Mouse (Mus musculus): ENCODE results near the gene Clcn7. TPM values are rescaled to one million over a fixed set of nuclear protein-coding genes. Genes with fewer than 3 reads are reported as not detected.

Clcn7 gene
- polyA plus RNA-seq, 1 experiment from 2014 or later = 9.1 TPM

DNA sequence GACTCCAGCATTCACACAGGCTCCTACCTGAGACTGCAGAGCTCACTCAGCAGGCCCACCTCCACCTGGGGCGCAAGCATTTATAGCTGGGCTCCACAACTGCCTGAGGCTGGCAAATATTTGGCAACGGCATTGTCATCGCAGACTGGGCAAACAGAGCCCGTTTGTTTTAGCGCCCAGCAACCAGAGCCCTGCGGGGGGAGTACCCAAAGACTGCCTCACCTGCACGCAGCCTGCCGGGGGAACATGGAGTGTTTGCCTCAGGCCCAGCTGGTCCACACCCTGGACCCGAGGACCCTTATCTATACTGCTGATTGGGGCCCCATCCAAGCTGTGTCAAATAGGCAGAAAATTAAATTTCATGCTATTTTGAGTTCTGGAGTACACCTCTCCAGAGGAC lies 42.2 kb downstream of the Clcn7 start, which contains the start of gene Gm38655:
Gene Gm38655 (minus strand): TSS at position 61 of the 400 bp plus-strand sequence.
- DNase-seq (no peak), ATAC-seq (ENCODE audit: low read depth) (no peak)
- 51% methylated on average over 9 of the region's 9 CpGs for WGBS (ENCODE audit: insufficient replicate concordance)
- Histone ChIP-seq H3K4me3 (replicated peaks) (no peak within 1 kb of the TSS), H3K27ac (no peak within 1 kb of the TSS), H3K4me1 (replicated peaks) (peaks cover 12% of the 10 kb centered on the region), H3K4me2 (peak within 1 kb of the TSS; percentile 23), H3K27me3 (peaks cover 44% of the 10 kb centered on the region), H3K9me3 (replicated peaks) (no peaks in the 10 kb centered on the region), H3K36me3 (no peaks in the 10 kb centered on the region), H3K9ac (0 out of 2 replicates have a peak within 1 kb of the TSS, but pooled peaks have one; percentile 3)

GRCm38 (mm10) chr17:25183232-25183631 lies 50.0 kb downstream of the Clcn7 start:
- no peak overlapping the region for H3K27ac ChIP-seq
- peak overlapping the region; percentile 87 for H3K9ac ChIP-seq
- no peak for DNase-seq
- 0 out of 2 replicates have a peak, but pooled peaks cover 23% of the 10 kb centered on the region for H3K27me3 ChIP-seq
- H3K4me2 ChIP-seq = peak overlapping the region; percentile 95
- ATAC-seq (ENCODE audit: low read depth) = no peak
- H3K9me3 ChIP-seq (replicated peaks) = no peaks in the 10 kb centered on the region
- peak overlapping the region; percentile 85 for H3K4me3 ChIP-seq (replicated peaks)
- H3K4me1 ChIP-seq (replicated peaks) = peaks cover 46% of the 10 kb centered on the region
- H3K36me3 ChIP-seq = 0 out of 2 replicates have a peak, but pooled peaks cover 3% of the 10 kb centered on the region

DNA sequence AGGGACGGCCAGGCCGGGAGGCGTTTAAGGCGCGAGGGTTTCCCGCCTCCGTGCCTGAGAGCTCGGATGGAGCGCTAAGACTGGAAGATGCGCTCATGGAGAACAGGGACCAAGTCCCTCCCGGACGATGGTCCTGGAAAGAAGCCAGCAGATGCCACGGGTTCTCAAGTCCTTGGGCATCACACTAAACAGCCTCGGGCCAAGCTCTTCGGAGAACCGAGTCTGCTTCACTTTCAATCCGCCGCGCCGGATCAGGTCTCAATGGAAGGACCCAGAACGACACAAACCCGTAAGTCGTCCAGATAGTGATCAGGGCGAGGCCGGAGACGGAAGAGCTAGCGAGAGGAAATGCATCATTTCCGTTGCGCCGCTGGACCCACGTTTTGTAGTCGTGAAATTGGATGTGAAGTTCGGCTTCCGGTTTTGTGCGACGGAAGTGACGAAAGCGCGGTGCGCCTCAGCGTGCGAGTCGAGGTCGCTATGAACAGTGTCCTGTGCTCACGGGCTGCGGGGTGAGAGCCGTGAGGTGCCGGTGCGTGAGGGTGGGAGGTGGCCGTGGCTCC lies 51.0 kb downstream of the Clcn7 start, which contains the start of gene BC003965:
Gene BC003965 (plus strand): TSS at position 426 of the 563 bp plus-strand sequence.
- Histone ChIP-seq H3K9ac (peak within 1 kb of the TSS; percentile 87), H3K4me3 (replicated peaks) (peak within 1 kb of the TSS; percentile 85), H3K27ac (peak within 1 kb of the TSS; percentile 90), H3K9me3 (replicated peaks) (no peaks in the 10 kb centered on the region), H3K36me3 (0 out of 2 replicates have a peak, but pooled peaks cover 3% of the 10 kb centered on the region), H3K4me2 (peak within 1 kb of the TSS; percentile 95), H3K27me3 (0 out of 2 replicates have a peak, but pooled peaks cover 21% of the 10 kb centered on the region), H3K4me1 (replicated peaks) (peaks cover 53% of the 10 kb centered on the region)
- peak; percentile 83 for ATAC-seq (ENCODE audit: low read depth)
- under 1% methylated on average over 50 of the region's 50 CpGs for WGBS (ENCODE audit: insufficient replicate concordance)
- DNase-seq = peak; percentile 92

GRCm38 (mm10) chr17:25184961-25185360 lies 51.8 kb downstream of the Clcn7 start:
- peak; percentile 20 for DNase-seq
- Histone ChIP-seq H3K4me1 (replicated peaks) (peaks cover 61% of the 10 kb centered on the region), H3K4me2 (peak overlapping the region; percentile 95), H3K27ac (peak overlapping the region; percentile 90), H3K4me3 (replicated peaks) (peak overlapping the region; percentile 85), H3K9me3 (replicated peaks) (no peaks in the 10 kb centered on the region), H3K27me3 (0 out of 2 replicates have a peak, but pooled peaks cover 16% of the 10 kb centered on the region), H3K36me3 (peaks cover 3% of the 10 kb centered on the region; the same call in 1 of the 2 replicates), H3K9ac (peak overlapping the region; percentile 87)
- ATAC-seq (ENCODE audit: low read depth) = peak; percentile 25; the same call in 1 of the 2 replicates
- 4% methylated on average over 17 of the region's 17 CpGs for WGBS (ENCODE audit: insufficient replicate concordance)

DNA sequence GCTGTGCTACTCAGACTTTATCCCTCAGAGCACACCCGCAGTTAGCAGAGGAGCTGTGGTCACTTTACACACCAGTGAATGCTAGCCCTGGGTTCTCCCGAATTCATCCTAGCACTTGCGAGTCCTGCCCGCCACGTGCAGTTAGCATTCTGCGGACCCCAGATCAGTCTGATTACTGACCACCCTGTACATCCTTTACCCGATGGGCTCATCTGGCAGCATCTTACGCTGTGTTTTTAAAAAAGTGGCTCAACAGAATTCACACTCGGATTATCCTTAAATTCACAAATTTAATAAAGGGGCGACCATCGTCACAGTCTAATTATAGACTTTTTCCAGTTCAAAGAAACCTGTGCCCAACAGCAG lies 54.6 kb downstream of the Clcn7 start:
- Histone ChIP-seq H3K4me1 (replicated peaks) (peaks cover 70% of the 10 kb centered on the region), H3K4me3 (replicated peaks) (peak overlapping the region; percentile 89)

GRCm38 (mm10) chr17:25188150-25189031 lies 55.2 kb downstream of the Clcn7 start, which contains the start of gene Unkl:
TSS of gene Unkl (plus strand) at chr17:25188397.
- Histone ChIP-seq H3K36me3 (peaks cover 14% of the 10 kb centered on the region; the same call in 1 of the 2 replicates), H3K27ac (peak within 1 kb of the TSS; percentile 77), H3K9me3 (replicated peaks) (no peaks in the 10 kb centered on the region), H3K4me2 (peak within 1 kb of the TSS; percentile 95), H3K4me3 (replicated peaks) (peak within 1 kb of the TSS; percentile 89), H3K4me1 (replicated peaks) (peaks cover 64% of the 10 kb centered on the region), H3K9ac (peak within 1 kb of the TSS; percentile 84), H3K27me3 (no peaks in the 10 kb centered on the region)
- WGBS (ENCODE audit: insufficient replicate concordance) = under 1% methylated on average over 104 of the region's 104 CpGs
- peak; percentile 48 for DNase-seq
- peak; percentile 14; the same call in 1 of the 2 replicates for ATAC-seq (ENCODE audit: low read depth)

More for the DNA sequence above, 54.6 kb downstream of the Clcn7 start:
- DNase-seq (no peak), ATAC-seq (ENCODE audit: low read depth) (no peak)
- Histone ChIP-seq H3K27me3 (no peaks in the 10 kb centered on the region), H3K36me3 (peaks cover 9% of the 10 kb centered on the region; the same call in 1 of the 2 replicates), H3K4me2 (peak overlapping the region; percentile 95), H3K27ac (peak overlapping the region; percentile 77), H3K9ac (peak overlapping the region; percentile 84), H3K9me3 (replicated peaks) (no peaks in the 10 kb centered on the region)
- WGBS (ENCODE audit: insufficient replicate concordance) = 10% methylated on average over 11 of the region's 11 CpGs

DNA sequence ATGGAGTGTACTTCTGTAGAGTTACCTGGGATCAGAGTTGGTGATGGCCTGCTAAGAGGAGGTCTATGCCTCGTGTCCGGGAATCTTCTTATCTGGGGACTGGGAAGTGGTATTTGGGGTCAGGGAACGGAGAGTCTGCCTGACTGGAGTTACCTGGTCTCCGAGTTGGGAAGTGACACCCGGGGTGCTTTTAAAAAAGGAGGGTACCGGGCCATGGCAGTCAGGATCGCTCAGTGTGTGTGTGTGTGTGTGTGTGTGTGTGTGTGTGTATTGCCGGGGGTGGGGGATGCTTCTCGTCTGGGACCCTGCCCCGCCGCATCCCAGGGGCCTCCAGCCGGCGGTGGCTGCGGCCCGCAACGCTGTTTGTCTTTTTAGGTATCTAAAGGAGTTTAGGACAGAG lies 55.9 kb downstream of the Clcn7 start:
- ATAC-seq (ENCODE audit: low read depth) = no peak

DNA sequence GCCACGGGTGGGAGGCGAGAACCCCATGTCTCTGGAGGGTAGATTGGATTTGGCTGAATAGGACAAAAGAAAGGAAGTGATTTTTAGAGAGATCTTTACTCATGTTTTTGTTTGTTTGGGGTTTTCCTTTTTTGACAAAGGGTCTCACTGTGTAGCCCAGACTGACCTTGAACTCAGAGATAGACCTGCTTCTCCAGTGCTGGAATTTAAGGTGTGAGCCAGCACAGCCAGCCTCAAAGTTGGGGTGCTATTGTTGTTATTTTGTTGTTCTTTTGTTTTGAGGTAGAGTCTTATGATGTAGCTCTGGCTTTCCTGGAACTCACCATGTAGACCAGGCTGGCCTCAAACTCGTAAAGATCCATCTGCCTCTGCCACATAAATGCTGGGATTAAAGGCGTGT lies 69.2 kb downstream of the Clcn7 start:
- ATAC-seq (ENCODE audit: low read depth) (no peak), DNase-seq (no peak)
- peaks cover 61% of the 10 kb centered on the region for H3K36me3 ChIP-seq
- H3K27me3 ChIP-seq = no peaks in the 10 kb centered on the region
- H3K4me3 ChIP-seq (replicated peaks) = no peak overlapping the region
- no peak overlapping the region for H3K9ac ChIP-seq
- H3K9me3 ChIP-seq (replicated peaks) = no peaks in the 10 kb centered on the region
- no peak overlapping the region for H3K4me2 ChIP-seq
- peaks cover 3% of the 10 kb centered on the region; the same call in 1 of the 2 replicates for H3K4me1 ChIP-seq (replicated peaks)
- 71% methylated on average over 4 of the region's 4 CpGs for WGBS (ENCODE audit: insufficient replicate concordance)
- no peak overlapping the region for H3K27ac ChIP-seq

More for the DNA sequence above, 55.9 kb downstream of the Clcn7 start:
- no peaks in the 10 kb centered on the region for H3K9me3 ChIP-seq (replicated peaks)
- WGBS (ENCODE audit: insufficient replicate concordance) = 8% methylated on average over 16 of the region's 16 CpGs
- DNase-seq = no peak
- H3K27me3 ChIP-seq = no peaks in the 10 kb centered on the region
- peaks cover 21% of the 10 kb centered on the region; the same call in 1 of the 2 replicates for H3K36me3 ChIP-seq
- H3K4me3 ChIP-seq (replicated peaks) = peak overlapping the region; percentile 89
- H3K27ac ChIP-seq = no peak overlapping the region
- peaks cover 58% of the 10 kb centered on the region for H3K4me1 ChIP-seq (replicated peaks)
- peak overlapping the region; percentile 95 for H3K4me2 ChIP-seq
- H3K9ac ChIP-seq = peak overlapping the region; percentile 84

GRCm38 (mm10) chr17:25210006-25210405 lies 76.8 kb downstream of the Clcn7 start:
- DNase-seq (no peak), ATAC-seq (ENCODE audit: low read depth) (no peak)
- H3K36me3 ChIP-seq = peaks cover 78% of the 10 kb centered on the region

DNA sequence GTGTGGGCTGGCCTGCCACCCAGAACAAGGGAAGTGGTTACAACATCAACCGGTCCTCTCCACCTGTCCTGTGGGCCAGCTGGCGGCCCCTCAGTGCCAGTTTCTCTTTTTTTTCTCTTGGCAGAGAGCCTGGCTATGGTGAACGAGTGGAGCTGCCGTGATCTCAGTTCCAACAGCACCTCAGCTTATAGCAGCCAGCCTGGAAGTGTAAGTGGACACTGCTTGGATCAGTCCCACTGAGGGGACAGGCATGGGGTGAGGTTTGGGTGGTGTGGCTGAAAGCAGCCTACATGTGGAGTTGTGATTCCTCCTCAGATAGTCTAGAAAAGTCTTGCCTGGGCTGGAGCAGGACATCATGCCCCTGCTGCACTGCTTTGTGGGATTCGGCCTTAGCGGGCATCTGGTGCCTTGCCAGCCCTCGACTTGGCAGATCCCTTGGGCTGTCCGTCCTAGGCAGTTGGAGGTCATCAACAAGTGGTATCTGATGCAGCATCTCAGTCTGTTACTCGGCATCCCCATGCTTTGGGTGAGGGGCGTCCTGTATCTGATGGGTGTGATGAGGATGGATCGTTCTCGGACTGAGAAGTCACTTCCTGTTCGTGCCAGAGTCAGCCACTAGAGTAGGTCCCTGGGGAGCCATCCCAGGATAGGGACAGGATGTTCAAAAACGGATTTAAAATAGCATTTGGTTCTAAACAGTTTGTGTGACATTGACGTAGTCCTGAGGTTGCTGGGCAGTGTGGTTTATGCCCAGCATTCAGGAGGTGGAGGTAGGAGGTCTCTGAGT lies 77.7 kb downstream of the Clcn7 start:
- WGBS (ENCODE audit: insufficient replicate concordance) = 79% methylated on average over 15 of the region's 15 CpGs
- H3K9ac ChIP-seq = no peak overlapping the region
- peaks cover 76% of the 10 kb centered on the region for H3K36me3 ChIP-seq
- no peak for ATAC-seq (ENCODE audit: low read depth)
- H3K4me3 ChIP-seq (replicated peaks) = no peak overlapping the region
- H3K4me1 ChIP-seq (replicated peaks) = peaks cover 6% of the 10 kb centered on the region; the same call in 1 of the 2 replicates
- H3K9me3 ChIP-seq (replicated peaks) = no peaks in the 10 kb centered on the region
- no peaks in the 10 kb centered on the region for H3K27me3 ChIP-seq
- no peak overlapping the region for H3K27ac ChIP-seq
- H3K4me2 ChIP-seq = no peak overlapping the region
- no peak for DNase-seq

More at GRCm38 (mm10) chr17:25210006-25210405, 76.8 kb downstream of the Clcn7 start:
- Histone ChIP-seq H3K27me3 (no peaks in the 10 kb centered on the region), H3K4me2 (no peak overlapping the region), H3K9me3 (replicated peaks) (no peaks in the 10 kb centered on the region), H3K27ac (no peak overlapping the region), H3K4me3 (replicated peaks) (no peak overlapping the region), H3K9ac (no peak overlapping the region), H3K4me1 (replicated peaks) (no peaks in the 10 kb centered on the region)
- 87% methylated on average over 4 of the region's 4 CpGs for WGBS (ENCODE audit: insufficient replicate concordance)

All from liver, embryonic 13.5 days (tissue).